7 mouse cellular contexts compared by ENCODE assay signal in genomic region chr13:14038911-14039291, GRCm38 (mm10). TPM values are rescaled to one million over a fixed set of nuclear protein-coding genes. Genes with fewer than 3 reads are reported as not detected.
DNase-seq lines count a peak whose midpoint lies in the region; ATAC-seq and TF ChIP-seq lines count a peak whose summit lies in the region.

No protein-coding gene starts in this region.

- 1% methylated on average over 8 of the region's 8 CpGs for WGBS in lung, postnatal 0 days
- WGBS in embryonic facial prominence, embryonic 12.5 days = 0% methylated on average over 8 of the region's 8 CpGs
- 2% methylated on average over 8 of the region's 8 CpGs for WGBS in hindbrain, embryonic 16.5 days
- 0% methylated on average over 8 of the region's 8 CpGs for WGBS in neural tube, embryonic 12.5 days

- H3K4me2 ChIP-seq in lung, postnatal 0 days (replicated peaks; ENCODE audit: low read depth, low read length) = peak overlapping the region; percentile 75
- H3K4me2 ChIP-seq in embryonic facial prominence, embryonic 12.5 days (replicated peaks) = peak overlapping the region; percentile 83
- H3K4me2 ChIP-seq in hindbrain, embryonic 16.5 days (ENCODE audit: low read length) = peak overlapping the region; percentile 83
- H3K4me2 ChIP-seq in neural tube, embryonic 12.5 days (replicated peaks) = peak overlapping the region; percentile 89

- H3K4me3 ChIP-seq in lung, postnatal 0 days (ENCODE audit: low read depth, low read length) = peak overlapping the region; percentile 79
- H3K4me3 ChIP-seq in embryonic facial prominence, embryonic 12.5 days = peak overlapping the region; percentile 57
- H3K4me3 ChIP-seq in hindbrain, embryonic 16.5 days (ENCODE audit: low read length) = peak overlapping the region; percentile 72
- H3K4me3 ChIP-seq in neural tube, embryonic 12.5 days = peak overlapping the region; percentile 69

- peaks cover 15% of the 10 kb centered on the region for H3K4me1 ChIP-seq in lung, postnatal 0 days (ENCODE audit: insufficient read depth, low read depth, low read length)
- H3K4me1 ChIP-seq in embryonic facial prominence, embryonic 12.5 days = peaks cover 14% of the 10 kb centered on the region
- peaks cover 10% of the 10 kb centered on the region for H3K4me1 ChIP-seq in hindbrain, embryonic 16.5 days (ENCODE audit: control insufficient read depth, insufficient read depth, low read depth, low read length)
- H3K4me1 ChIP-seq in neural tube, embryonic 12.5 days = peaks cover 10% of the 10 kb centered on the region; the same call in 1 of the 2 replicates

- ATAC-seq in lung, postnatal 0 days = peak; percentile 2; the same call in 1 of the 2 replicates
- peak; percentile 33 for ATAC-seq in embryonic facial prominence, embryonic 12.5 days (ENCODE audit: insufficient number of reproducible peaks, insufficient read depth, low FRiP score, low TSS enrichment)
- peak; percentile 72 for ATAC-seq in hindbrain, embryonic 16.5 days
- ATAC-seq in neural tube, embryonic 12.5 days (ENCODE audit: low FRiP score, low read depth) = peak; percentile 69
- ATAC-seq in CD4-positive, CD25-positive, alpha-beta regulatory T cell, adult 4 months = no peak

- peak overlapping the region; percentile 97 for H3K27ac ChIP-seq in lung, postnatal 0 days (ENCODE audit: low read length)
- peak overlapping the region; percentile 96 for H3K27ac ChIP-seq in embryonic facial prominence, embryonic 12.5 days
- peak overlapping the region; percentile 98 for H3K27ac ChIP-seq in hindbrain, embryonic 16.5 days (ENCODE audit: low read depth, low read length)
- peak overlapping the region; percentile 26; the same call in 1 of the 2 replicates for H3K27ac ChIP-seq in neural tube, embryonic 12.5 days

- TF ChIP-seq CTCF in lung, postnatal 0 days (IDR thresholded peaks at IDR 0.05) = no peak

- H3K36me3 ChIP-seq in lung, postnatal 0 days (ENCODE audit: insufficient read depth, low read length) = no peaks in the 10 kb centered on the region
- no peaks in the 10 kb centered on the region for H3K36me3 ChIP-seq in embryonic facial prominence, embryonic 12.5 days
- no peaks in the 10 kb centered on the region for H3K36me3 ChIP-seq in hindbrain, embryonic 16.5 days (ENCODE audit: control insufficient read depth, insufficient read depth, low read length)
- H3K36me3 ChIP-seq in neural tube, embryonic 12.5 days = no peaks in the 10 kb centered on the region

- peak overlapping the region; percentile 87 for H3K9ac ChIP-seq in lung, postnatal 0 days (replicated peaks; ENCODE audit: low read depth)
- H3K9ac ChIP-seq in embryonic facial prominence, embryonic 12.5 days = peak overlapping the region; percentile 79
- peak overlapping the region; percentile 86 for H3K9ac ChIP-seq in hindbrain, embryonic 16.5 days (ENCODE audit: low read depth, low read length)
- peak overlapping the region; percentile 79 for H3K9ac ChIP-seq in neural tube, embryonic 12.5 days

- H3K9me3 ChIP-seq in lung, postnatal 0 days (ENCODE audit: low read length) = no peaks in the 10 kb centered on the region
- H3K9me3 ChIP-seq in embryonic facial prominence, embryonic 12.5 days = no peaks in the 10 kb centered on the region
- H3K9me3 ChIP-seq in hindbrain, embryonic 16.5 days (ENCODE audit: control insufficient read depth, low read length) = no peaks in the 10 kb centered on the region
- H3K9me3 ChIP-seq in neural tube, embryonic 12.5 days = no peaks in the 10 kb centered on the region

- no peaks in the 10 kb centered on the region for H3K27me3 ChIP-seq in lung, postnatal 0 days (replicated peaks; ENCODE audit: insufficient read depth, low read length)
- H3K27me3 ChIP-seq in embryonic facial prominence, embryonic 12.5 days = no peaks in the 10 kb centered on the region
- no peaks in the 10 kb centered on the region for H3K27me3 ChIP-seq in hindbrain, embryonic 16.5 days (replicated peaks; ENCODE audit: control insufficient read depth, insufficient read depth, low read length)
- H3K27me3 ChIP-seq in neural tube, embryonic 12.5 days (replicated peaks) = no peaks in the 10 kb centered on the region

- no peak for DNase-seq in lung, postnatal 0 days (ENCODE audit: low spot score)
- DNase-seq in lung, postnatal 10 days = no peak
- no peak for DNase-seq in cerebellum, adult 9-11 months

- no peak for TF ChIP-seq EP300 in lung, postnatal 0 days (IDR thresholded peaks at IDR 0.05)

RNA-seq across cellular contexts. Expression of gene Tbce, which starts 0.5 kb away (rescaled TPM):
- 37.1 and 38.0 TPM in 2 replicates for polyA plus RNA-seq in lung, postnatal 0 days (2015; fragmentation: Nextera tagmentation; extraction: Ambion mirVana)
- polyA plus RNA-seq in embryonic facial prominence, embryonic 12.5 days (2016; fragmentation: Nextera tagmentation; extraction: Ambion mirVana) = 61.3 and 66.6 TPM in 2 replicates
- polyA plus RNA-seq in hindbrain, embryonic 16.5 days (2015; fragmentation: Nextera tagmentation; extraction: Ambion mirVana) = 98.4 and 102 TPM in 2 replicates
- 76.2 and 84.9 TPM in 2 replicates for polyA plus RNA-seq in neural tube, embryonic 12.5 days (2016; fragmentation: Nextera tagmentation; extraction: Ambion mirVana)
- 100 to 1,000 TPM in 1 of 2 experiments, 10 to 100 TPM in 1; 88.9 to 110 TPM for polyA plus RNA-seq in CD4-positive, CD25-positive, alpha-beta regulatory T cell, adult 4 months (2017; shearing (Covaris generic))

RNA-seq across cellular contexts. Expression of gene Arid4b, which starts 24.1 kb away (rescaled TPM):
- 60.3 and 67.9 TPM in 2 replicates for polyA plus RNA-seq in lung, postnatal 0 days (2015; fragmentation: Nextera tagmentation; extraction: Ambion mirVana)
- 95.2 and 96.5 TPM in 2 replicates for polyA plus RNA-seq in embryonic facial prominence, embryonic 12.5 days (2016; fragmentation: Nextera tagmentation; extraction: Ambion mirVana)
- polyA plus RNA-seq in hindbrain, embryonic 16.5 days (2015; fragmentation: Nextera tagmentation; extraction: Ambion mirVana) = 64.0 and 65.7 TPM in 2 replicates
- 93.8 and 94.1 TPM in 2 replicates for polyA plus RNA-seq in neural tube, embryonic 12.5 days (2016; fragmentation: Nextera tagmentation; extraction: Ambion mirVana)
- polyA plus RNA-seq in CD4-positive, CD25-positive, alpha-beta regulatory T cell, adult 4 months (2017; shearing (Covaris generic)) = 10 to 100 TPM; 56.3 to 76.4 TPM

RNA-seq across cellular contexts. Expression of gene Ggps1, which starts 24.4 kb away (rescaled TPM):
- 33.7 and 34.5 TPM in 2 replicates for polyA plus RNA-seq in lung, postnatal 0 days (2015; fragmentation: Nextera tagmentation; extraction: Ambion mirVana)
- 58.5 and 64.0 TPM in 2 replicates for polyA plus RNA-seq in embryonic facial prominence, embryonic 12.5 days (2016; fragmentation: Nextera tagmentation; extraction: Ambion mirVana)
- 73.7 and 79.9 TPM in 2 replicates for polyA plus RNA-seq in hindbrain, embryonic 16.5 days (2015; fragmentation: Nextera tagmentation; extraction: Ambion mirVana)
- polyA plus RNA-seq in neural tube, embryonic 12.5 days (2016; fragmentation: Nextera tagmentation; extraction: Ambion mirVana) = 71.5 and 72.9 TPM in 2 replicates
- 100 to 1,000 TPM in 1 of 2 experiments, 10 to 100 TPM in 1; 98.0 to 105 TPM for polyA plus RNA-seq in CD4-positive, CD25-positive, alpha-beta regulatory T cell, adult 4 months (2017; shearing (Covaris generic))

Comparison
In these comparisons a context has a peak if more than half of its experiments do, and no peak if none do; other contexts are left out.
1. H3K27ac ChIP-seq: peak in every context shown above with its lines; median percentile 98 in hindbrain, embryonic 16.5 days; 97 in lung, postnatal 0 days; 96 in embryonic facial prominence, embryonic 12.5 days; 26 in neural tube, embryonic 12.5 days.